Mouse (Mus musculus): ENCODE measurements around the gene Pan3. TPM values are rescaled to one million over a fixed set of nuclear protein-coding genes. Genes with fewer than 3 reads are reported as not detected.

The Pan3 gene
- total RNA-seq (2023): 100 to 1,000 TPM; 363 to 386 TPM

GRCm38 (mm10) chr5:147429535-147430305 is at the start of gene Pan3:
Gene Pan3 (plus strand): TSS chr5:147430161.

GRCm38 (mm10) chr5:147399843-147400504 is 30.0 kb upstream of the Pan3 start, which contains the start of gene Flt3:
Gene Flt3 (minus strand): TSS chr5:147400489.

Other genes starting within 250 kb of the Pan3 start
- gene Gsx1, start 241.5 kb upstream of the Pan3 start, total RNA-seq (2023): not detected
- not detected for gene Pdx1, start 160.2 kb upstream of the Pan3 start, total RNA-seq (2023)
- gene Cdx2, start 122.9 kb upstream of the Pan3 start, total RNA-seq (2023): not detected
- gene Urad, start 107.7 kb upstream of the Pan3 start, total RNA-seq (2023): not detected
- 1 to 10 TPM; 1.0 to 1.4 TPM for gene Flt3, start 29.7 kb upstream of the Pan3 start, total RNA-seq (2023)